Mouse (Mus musculus) lung, adult 2 months (tissue): ENCODE data around the gene Patz1.

ENCODE experiments used
- CTCF ChIP-seq: fragments of 200-500 bp; IDR thresholded peaks from 2 replicates; pipeline ENCODE4 v1.5.1; 2011; ENCODE audit warnings: mild to moderate bottlenecking, low read length, control low read depth; ENCODE audit not compliant: insufficient read depth
- POLR2A ChIP-seq: fragments of 200-500 bp; IDR thresholded peaks from 2 replicates; pipeline ENCODE4 v1.6.1; 2011; ENCODE audit warnings: low read depth, mild to moderate bottlenecking, control low read depth, low read length, borderline replicate concordance; ENCODE audit errors: extremely low read depth

GRCm38 (mm10) chr11:3269241-3269640 lies 19.4 kb upstream of the Patz1 start:
- TF ChIP-seq CTCF (no peak), POLR2A (no peak)
